Mouse (Mus musculus) skeletal muscle tissue, postnatal 0 days (tissue): ENCODE data around the gene Vmn2r17. TPM values are rescaled to one million over a fixed set of nuclear protein-coding genes. Genes with fewer than 3 reads are reported as not detected.

ENCODE experiments used
- polyA plus RNA-seq: library from polyadenylated mRNA; unstranded; fragments of >200 nt; fragmentation: Nextera tagmentation; extraction: Ambion mirVana; gene quantifications from 2 replicates; pipeline ENCODE4 v1.2.1, GENCODE M21; 2015

Gene Vmn2r17
- polyA plus RNA-seq: not detected in 2 replicates

DNA sequence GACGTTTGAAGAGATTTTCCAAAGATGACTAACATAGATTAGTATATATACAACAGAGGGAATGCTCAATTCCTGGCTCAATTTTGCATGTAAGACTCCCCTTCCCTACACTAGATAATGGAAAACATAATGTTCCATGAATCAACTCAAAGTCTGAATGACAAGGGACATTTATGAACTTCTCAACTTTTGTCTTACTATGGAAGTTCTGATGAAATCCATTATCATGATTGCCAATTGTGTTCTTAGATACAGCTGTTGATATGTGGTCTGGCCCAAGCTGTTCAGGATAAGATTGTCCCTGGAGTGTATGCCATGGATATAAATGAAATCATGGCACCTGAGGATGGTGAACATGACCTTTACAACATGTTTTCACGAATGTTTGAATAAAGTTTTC is at the start of gene Vmn2r17:
Gene Vmn2r17, plus strand, starts transcription at position 301 of the 400 bp plus-strand sequence.

Other genes with a start within 250 kb of the Vmn2r17 start
- not detected in 2 replicates for gene Vmn2r13, start 227.5 kb upstream of the Vmn2r17 start, polyA plus RNA-seq
- not detected in 2 replicates for gene Vmn2r14, start 195.0 kb upstream of the Vmn2r17 start, polyA plus RNA-seq
- not detected in 2 replicates for gene Vmn2r15, start 122.0 kb upstream of the Vmn2r17 start, polyA plus RNA-seq
- gene Vmn2r16, start 89.5 kb upstream of the Vmn2r17 start, polyA plus RNA-seq: not detected in 2 replicates
- 11.8 and 15.2 TPM in 2 replicates for gene Crlf2, start 139.3 kb downstream of the Vmn2r17 start, polyA plus RNA-seq